Mouse (Mus musculus) lung, postnatal 0 days (tissue): Measurements from ENCODE around the gene Yipf3. TPM values are rescaled to one million over a fixed set of nuclear protein-coding genes. Genes with fewer than 3 reads are reported as not detected.

Experiments used
- ATAC-seq: fragments of 200-750 bp; cut with Nextera tagmentation; 2 replicates; pipeline ENCODE4 v1.8.0; 2017; ENCODE audit warnings: moderate library complexity
- DNase-seq: peaks from one replicate; pipeline ENCODE4 v3.0.0-alpha.2; 2016; ENCODE audit warnings: low spot score
- H3K27ac ChIP-seq: fragments of 300-500 bp; sonication (generic); 2 replicates; pipeline ENCODE4 v1.5.1; 2014; ENCODE audit warnings: antibody characterized with exemption, mild to moderate bottlenecking, low read length, mixed read lengths
- H3K27me3 ChIP-seq: fragments of 300-500 bp; sonication (generic); replicated peaks from 2 replicates; pipeline ENCODE4 v1.6.1; 2014; ENCODE audit warnings: low read length, mixed read lengths; ENCODE audit not compliant: insufficient read depth
- H3K36me3 ChIP-seq: fragments of 300-500 bp; sonication (generic); 2 replicates; pipeline ENCODE4 v1.6.1; 2014; ENCODE audit warnings: low read length, mixed read lengths; ENCODE audit not compliant: insufficient read depth
- H3K4me1 ChIP-seq: fragments of 300-500 bp; sonication (generic); 2 replicates; pipeline ENCODE4 v1.6.1; 2014; ENCODE audit warnings: antibody characterized with exemption, low read depth, low read length, mixed read lengths; ENCODE audit not compliant: insufficient read depth
- H3K4me2 ChIP-seq: fragments of 300-500 bp; sonication (generic); replicated peaks from 2 replicates; pipeline ENCODE4 v1.6.1; 2014; ENCODE audit warnings: low read depth, mild to moderate bottlenecking, low read length, moderate library complexity, mixed read lengths
- H3K4me3 ChIP-seq: fragments of 300-500 bp; sonication (generic); 2 replicates; pipeline ENCODE4 v1.5.1; 2014; ENCODE audit warnings: low read depth, low read length
- H3K9ac ChIP-seq: fragments of 300-500 bp; sonication (generic); replicated peaks from 2 replicates; pipeline ENCODE4 v1.6.1; 2014; ENCODE audit warnings: low read depth, mild to moderate bottlenecking
- H3K9me3 ChIP-seq: fragments of 300-500 bp; sonication (generic); 2 replicates; pipeline ENCODE4 v1.6.1; 2016; ENCODE audit warnings: low read length, mixed read lengths
- CTCF ChIP-seq: IDR thresholded peaks from 2 replicates; pipeline ENCODE4 v1.5.1; 2016; ENCODE audit warnings: antibody characterized with exemption, mild to moderate bottlenecking
- EP300 ChIP-seq: IDR thresholded peaks from 2 replicates; pipeline ENCODE4 v1.6.1; 2016; ENCODE audit warnings: antibody characterized with exemption, mild to moderate bottlenecking, control low read depth
- WGBS: fragments of 180-500 bp; shearing (Covaris S2); extraction: QIAGEN DNeasy Blood & Tissue Kit; methylation state at CpG from one replicate; pipeline ENCODE4 v1.1.7; 2014; 5-methylcytosine and 5-hydroxymethylcytosine counted together
- polyA plus RNA-seq: library from polyadenylated mRNA; unstranded; fragments of >200 nt; fragmentation: Nextera tagmentation; extraction: Ambion mirVana; gene quantifications from 2 replicates; pipeline ENCODE4 v1.2.1, GENCODE M21; 2015

Yipf3 gene
- polyA plus RNA-seq, 1 experiment from 2014 or later, result 199 TPM

DNA sequence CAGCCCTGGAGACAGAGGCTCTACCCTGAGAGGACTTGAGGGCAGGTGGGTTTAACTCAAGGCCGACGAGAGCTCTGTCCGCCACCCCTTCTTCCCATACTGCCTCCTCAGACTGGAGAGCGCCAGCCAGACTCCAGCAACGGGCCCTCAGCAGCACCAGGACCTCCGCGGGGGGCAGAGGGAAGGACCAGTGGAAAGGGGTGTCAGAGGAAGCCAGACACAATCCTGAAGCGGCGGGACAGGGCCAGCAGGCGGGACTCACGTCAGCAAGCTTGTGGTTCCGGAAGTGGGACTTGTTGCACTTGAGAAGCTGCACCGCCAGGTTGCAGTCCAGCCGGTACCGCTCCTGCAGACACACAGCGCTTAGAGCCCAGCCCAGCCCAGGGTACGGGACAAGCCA is 11.8 kb downstream of the Yipf3 start:
- 81% methylated on average over 16 of the region's 17 CpGs for WGBS
- no peak overlapping the region for H3K9ac ChIP-seq
- H3K27ac ChIP-seq, result no peak overlapping the region
- H3K9me3 ChIP-seq, result no peaks in the 10 kb centered on the region
- H3K4me3 ChIP-seq, result no peak overlapping the region
- H3K36me3 ChIP-seq, result peaks cover 43% of the 10 kb centered on the region
- no peak for ATAC-seq
- no peak overlapping the region for H3K4me2 ChIP-seq
- TF ChIP-seq CTCF (no peak), EP300 (no peak)
- DNase-seq, result no peak
- H3K4me1 ChIP-seq, result no peaks in the 10 kb centered on the region
- 0 out of 2 replicates have a peak, but pooled peaks cover under 1% of the 10 kb centered on the region for H3K27me3 ChIP-seq

DNA sequence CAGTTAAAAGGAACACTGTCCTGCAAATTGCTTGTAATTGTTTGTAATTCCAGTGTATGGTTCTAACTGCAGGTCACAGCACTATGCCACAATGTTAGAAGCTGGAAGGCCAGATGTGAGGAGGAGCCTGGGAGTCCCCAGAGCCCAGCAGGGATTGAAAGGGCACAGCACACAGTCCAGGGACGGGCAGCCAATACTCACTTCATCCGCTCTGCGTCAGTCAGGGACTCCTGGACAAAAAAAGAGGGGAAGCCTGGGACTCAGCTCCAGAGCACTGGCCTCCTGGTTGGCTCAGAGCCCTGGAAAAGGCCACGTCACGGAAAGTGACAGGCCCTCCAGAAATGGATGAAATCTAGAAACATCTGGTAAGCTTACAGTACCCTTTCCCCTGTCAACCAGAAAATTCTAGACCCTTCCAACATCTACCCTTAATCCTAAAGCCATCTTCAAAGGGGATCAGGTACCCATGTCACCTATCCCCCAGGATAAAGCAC is 14.4 kb downstream of the Yipf3 start:
- H3K9me3 ChIP-seq, result no peaks in the 10 kb centered on the region
- no peak overlapping the region for H3K4me2 ChIP-seq
- no peak overlapping the region for H3K9ac ChIP-seq
- H3K27me3 ChIP-seq, result no peaks in the 10 kb centered on the region
- WGBS, result 86% methylated on average over 5 of the region's 5 CpGs
- H3K36me3 ChIP-seq, result peaks cover 43% of the 10 kb centered on the region
- H3K4me1 ChIP-seq, result no peaks in the 10 kb centered on the region
- no peak overlapping the region for H3K4me3 ChIP-seq
- H3K27ac ChIP-seq, result no peak overlapping the region
- TF ChIP-seq EP300 (no peak), CTCF (no peak)
- ATAC-seq (no peak), DNase-seq (no peak)

DNA sequence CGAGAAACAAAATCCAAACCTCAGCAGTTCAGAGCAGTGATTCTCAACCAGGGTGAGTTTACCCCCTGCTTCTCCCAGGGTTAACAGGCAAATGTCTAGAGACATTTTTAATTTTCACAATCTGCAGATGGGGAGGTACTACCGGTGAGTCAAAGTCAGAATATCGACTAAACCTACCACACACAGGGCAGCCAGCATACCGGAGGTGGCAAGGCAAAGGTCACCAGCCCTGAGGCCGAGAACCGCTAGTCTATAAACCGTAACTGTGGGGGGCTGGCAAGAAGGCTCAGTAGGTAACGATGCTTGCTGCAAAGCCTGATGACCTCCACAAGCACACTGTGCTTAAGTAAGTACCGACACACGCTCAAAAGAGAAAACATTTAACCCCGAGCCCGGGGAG is 17.6 kb downstream of the Yipf3 start:
- 0 out of 2 replicates have a peak overlapping the region, but pooled peaks have one; percentile 26 for H3K27ac ChIP-seq
- H3K9ac ChIP-seq, result no peak overlapping the region
- TF ChIP-seq CTCF (no peak), EP300 (no peak)
- no peaks in the 10 kb centered on the region for H3K27me3 ChIP-seq
- peaks cover 30% of the 10 kb centered on the region; the same call in 1 of the 2 replicates for H3K36me3 ChIP-seq
- ATAC-seq (no peak), DNase-seq (no peak)
- H3K9me3 ChIP-seq, result no peaks in the 10 kb centered on the region
- H3K4me3 ChIP-seq, result no peak overlapping the region
- no peaks in the 10 kb centered on the region for H3K4me1 ChIP-seq
- 83% methylated on average over 12 of the region's 12 CpGs for WGBS
- H3K4me2 ChIP-seq, result no peak overlapping the region

DNA sequence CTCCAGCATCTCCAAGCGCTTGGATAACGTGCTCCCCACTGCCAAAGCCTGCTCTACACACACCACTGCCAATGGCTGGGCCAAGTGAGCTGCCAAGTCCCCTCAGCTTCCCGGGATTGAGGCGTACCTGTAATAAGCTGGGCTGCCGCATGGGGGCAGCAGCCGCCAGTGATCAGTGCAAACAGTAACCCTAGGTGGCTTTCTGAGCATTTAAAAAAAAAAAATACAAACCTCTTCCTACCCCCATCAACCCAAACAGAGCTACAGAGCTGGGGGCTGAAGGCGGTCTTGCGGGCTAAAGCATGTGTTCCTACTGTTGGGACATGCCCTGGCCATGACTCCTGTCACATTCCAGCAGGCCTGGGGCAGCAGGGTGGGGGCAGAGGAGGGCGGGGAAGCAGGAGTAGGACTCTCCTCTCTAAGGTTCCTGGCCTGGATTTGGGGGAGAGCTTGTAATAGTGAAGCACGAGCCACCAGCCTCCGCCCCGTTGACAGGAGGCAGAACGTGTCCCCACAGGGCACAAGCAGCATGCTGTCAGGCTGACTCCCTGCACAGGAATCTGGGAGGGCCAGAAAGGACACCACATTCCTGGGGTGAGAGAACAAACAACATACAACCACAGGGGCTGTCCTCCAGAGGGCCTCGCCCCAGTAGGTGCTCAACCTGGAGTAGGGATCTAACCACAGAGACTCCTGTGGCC is 18.2 kb downstream of the Yipf3 start:
- 14% methylated on average over 14 of the region's 14 CpGs for WGBS
- Histone ChIP-seq H3K4me3 (no peak overlapping the region), H3K9me3 (no peaks in the 10 kb centered on the region), H3K4me1 (no peaks in the 10 kb centered on the region), H3K27me3 (no peaks in the 10 kb centered on the region), H3K36me3 (peaks cover 29% of the 10 kb centered on the region; the same call in 1 of the 2 replicates), H3K9ac (0 out of 2 replicates have a peak overlapping the region, but pooled peaks have one; percentile 3), H3K27ac (peak overlapping the region; percentile 79), H3K4me2 (no peak overlapping the region)
- TF ChIP-seq EP300, result peak; percentile 54; the same call in 1 of the 2 replicates
- TF ChIP-seq CTCF, result peak; percentile 93
- ATAC-seq, result peak; percentile 92
- DNase-seq, result peak; percentile 88

DNA sequence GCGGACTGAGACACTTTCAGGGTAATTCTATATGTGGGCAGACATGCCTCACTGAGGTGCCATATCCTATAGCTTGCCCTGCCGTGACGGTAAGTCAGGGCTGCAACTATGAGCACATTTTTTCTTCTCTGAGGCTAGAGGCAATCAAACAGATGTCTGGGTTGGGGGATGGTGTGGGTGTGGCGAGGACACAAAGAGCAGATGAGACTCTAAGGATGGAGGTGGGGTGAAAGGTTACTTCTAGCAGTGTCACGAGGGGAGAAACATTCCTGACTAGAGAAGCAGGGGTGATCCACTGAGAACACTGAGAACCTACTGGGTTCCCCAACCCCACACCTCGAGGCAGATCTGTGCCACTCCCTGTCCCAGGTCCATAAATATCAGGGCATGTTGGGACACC is 19.1 kb downstream of the Yipf3 start:
- Histone ChIP-seq H3K4me3 (no peak overlapping the region), H3K4me2 (no peak overlapping the region), H3K9ac (no peak overlapping the region), H3K36me3 (peaks cover 24% of the 10 kb centered on the region; the same call in 1 of the 2 replicates), H3K27ac (peak overlapping the region; percentile 79), H3K27me3 (no peaks in the 10 kb centered on the region), H3K9me3 (no peaks in the 10 kb centered on the region), H3K4me1 (no peaks in the 10 kb centered on the region)
- WGBS, result 56% methylated on average over 6 of the region's 6 CpGs
- no peak for DNase-seq
- TF ChIP-seq EP300, result no peak
- TF ChIP-seq CTCF, result no peak
- no peak for ATAC-seq

DNA sequence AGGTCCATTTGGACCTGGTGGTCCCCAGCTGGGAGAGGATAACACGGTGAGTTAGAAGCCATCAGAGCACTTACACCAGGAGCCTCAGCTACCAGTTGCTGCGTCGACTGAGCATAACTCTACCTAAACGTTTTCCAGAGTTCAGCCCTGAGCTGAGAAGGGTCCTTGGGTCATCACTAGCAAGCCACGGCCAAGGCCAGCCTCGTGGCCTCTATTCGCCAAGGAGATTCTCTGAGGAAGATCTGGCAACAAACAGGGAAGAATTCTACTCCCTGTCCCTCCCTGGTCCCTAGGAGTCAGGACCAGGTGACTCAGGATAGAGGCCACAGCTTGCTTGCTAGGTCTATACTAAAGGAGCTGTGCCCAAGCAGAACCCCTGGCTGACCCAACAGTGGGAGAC is 19.6 kb downstream of the Yipf3 start:
- Histone ChIP-seq H3K4me1 (no peaks in the 10 kb centered on the region), H3K9ac (no peak overlapping the region), H3K27ac (peak overlapping the region; percentile 79), H3K36me3 (peaks cover 20% of the 10 kb centered on the region; the same call in 1 of the 2 replicates), H3K9me3 (no peaks in the 10 kb centered on the region), H3K4me2 (no peak overlapping the region), H3K4me3 (no peak overlapping the region), H3K27me3 (no peaks in the 10 kb centered on the region)
- WGBS, result 80% methylated on average over 7 of the region's 7 CpGs
- DNase-seq (no peak), ATAC-seq (no peak)
- TF ChIP-seq EP300, result no peak
- no peak for TF ChIP-seq CTCF
